16 mouse cellular contexts compared by ENCODE assay signal in genomic region chr12:14287657-14288056, GRCm38 (mm10).
"Had no signal": no experiment of that assay in that cellular context is flagged by ENCODE, and none has a peak within 500 bp of the region (broad histone marks: within the 10 kb centered on the region; RNA-seq: fewer than 3 reads in every experiment).

No protein-coding gene starts in this region.

- DNase-seq: heart, postnatal 10 days; heart, postnatal 14 days; heart, postnatal 36 days; heart, postnatal 4 days; kidney, adult 11 months; kidney, adult 18-20 months; kidney, adult 2 months; kidney, adult 8-10 months; kidney, adult 9 months; kidney, postnatal 10 days; kidney, postnatal 14 days; kidney, postnatal 25 days; kidney, postnatal 36 days; kidney, postnatal 4 days; layer of hippocampus, adult 9-11 months; layer of hippocampus, postnatal 36 days had no signal
